Mouse (Mus musculus) E14TG2a.4 (cell line): ENCODE measurements at regions not wholly inside any gene's neighbourhood (a gene's known extent, or its start where the extent isn't known, plus 50 kb on each side); places are given as distances from the start of the nearest gene placed in this dataset.

Experiments
- H3K27me3 ChIP-seq: 2 replicates; pipeline ENCODE4 v1.6.1; 2014; ENCODE audit warnings: low read length, control low read depth; ENCODE audit not compliant: insufficient read depth
- H3K36me3 ChIP-seq: 2 replicates; pipeline ENCODE4 v1.6.1; 2014; ENCODE audit warnings: low read length, control low read depth; ENCODE audit not compliant: insufficient read depth
- H3K4me1 ChIP-seq: replicated peaks from 2 replicates; pipeline ENCODE4 v1.6.1; 2014; ENCODE audit warnings: low read depth, low read length, control low read depth
- H3K4me3 ChIP-seq: replicated peaks from 2 replicates; pipeline ENCODE4 v1.5.1; 2014; ENCODE audit warnings: mild to moderate bottlenecking, low read length
- H3K9me3 ChIP-seq: 2 replicates; pipeline ENCODE4 v1.6.1; 2014; ENCODE audit warnings: low read length, control low read depth
- CTCF ChIP-seq: conservative IDR thresholded peaks from 2 replicates; pipeline ENCODE4 v1.5.1; 2014; ENCODE audit warnings: low read length
- NANOG ChIP-seq: IDR thresholded peaks from 2 replicates; pipeline ENCODE4 v1.6.1; 2014; ENCODE audit warnings: borderline replicate concordance, low read length, mixed read lengths
- POU5F1 ChIP-seq: IDR thresholded peaks from 2 replicates; pipeline ENCODE4 v1.6.1; 2014; ENCODE audit warnings: low read length, borderline replicate concordance

DNA sequence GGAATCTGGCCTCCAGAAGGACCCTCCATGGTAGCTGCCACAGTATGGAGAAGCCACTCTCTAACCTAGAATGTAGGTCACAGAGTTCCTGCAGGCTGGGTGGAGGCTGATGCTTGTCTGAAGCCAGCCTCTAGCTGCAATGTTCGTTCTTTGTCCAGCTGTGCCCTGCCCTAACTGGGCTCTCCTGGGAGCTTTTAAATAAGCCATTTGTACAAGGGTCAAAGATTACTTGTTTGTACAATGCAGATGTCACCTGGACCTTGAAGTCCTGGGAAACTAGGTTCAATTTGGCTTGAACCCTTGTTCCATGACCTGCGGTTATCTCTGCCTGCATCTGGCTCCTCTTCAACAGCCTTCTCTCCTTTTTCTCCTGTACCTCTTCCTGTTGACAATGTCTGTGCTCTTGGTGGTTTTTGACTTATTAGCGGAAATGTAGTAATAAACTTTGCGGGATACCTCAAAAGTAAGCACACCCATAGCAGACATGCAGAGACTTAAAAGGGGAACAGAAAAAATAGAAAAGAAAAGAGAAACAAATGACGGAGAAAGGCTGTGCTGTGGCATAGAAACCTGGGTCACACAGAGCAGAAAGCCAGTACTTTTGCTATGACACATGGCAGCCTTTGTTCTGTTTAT lies 163.1 kb upstream of the Tgfbr2 start:
- no peak for TF ChIP-seq CTCF
- TF ChIP-seq NANOG = no peak
- TF ChIP-seq POU5F1 = no peak
- no peak overlapping the region for H3K4me3 ChIP-seq
- H3K9me3 ChIP-seq = 0 out of 2 replicates have a peak, but pooled peaks cover 3% of the 10 kb centered on the region
- H3K27me3 ChIP-seq = no peaks in the 10 kb centered on the region
- peaks cover 4% of the 10 kb centered on the region; the same call in 1 of the 2 replicates for H3K4me1 ChIP-seq
- H3K36me3 ChIP-seq = no peaks in the 10 kb centered on the region

- H3K27me3 ChIP-seq = no peaks in the 10 kb centered on the region
- no peak overlapping the region for H3K4me3 ChIP-seq
- no peaks in the 10 kb centered on the region for H3K36me3 ChIP-seq
- TF ChIP-seq CTCF (no peak), POU5F1 (no peak), NANOG (no peak)
- peaks cover 4% of the 10 kb centered on the region; the same call in 1 of the 2 replicates for H3K4me1 ChIP-seq
- H3K9me3 ChIP-seq = 0 out of 2 replicates have a peak, but pooled peaks cover 3% of the 10 kb centered on the region
Observed at GRCm38 (mm10) chr9:116337446-116338010, 162.4 kb upstream of the Tgfbr2 start.

DNA sequence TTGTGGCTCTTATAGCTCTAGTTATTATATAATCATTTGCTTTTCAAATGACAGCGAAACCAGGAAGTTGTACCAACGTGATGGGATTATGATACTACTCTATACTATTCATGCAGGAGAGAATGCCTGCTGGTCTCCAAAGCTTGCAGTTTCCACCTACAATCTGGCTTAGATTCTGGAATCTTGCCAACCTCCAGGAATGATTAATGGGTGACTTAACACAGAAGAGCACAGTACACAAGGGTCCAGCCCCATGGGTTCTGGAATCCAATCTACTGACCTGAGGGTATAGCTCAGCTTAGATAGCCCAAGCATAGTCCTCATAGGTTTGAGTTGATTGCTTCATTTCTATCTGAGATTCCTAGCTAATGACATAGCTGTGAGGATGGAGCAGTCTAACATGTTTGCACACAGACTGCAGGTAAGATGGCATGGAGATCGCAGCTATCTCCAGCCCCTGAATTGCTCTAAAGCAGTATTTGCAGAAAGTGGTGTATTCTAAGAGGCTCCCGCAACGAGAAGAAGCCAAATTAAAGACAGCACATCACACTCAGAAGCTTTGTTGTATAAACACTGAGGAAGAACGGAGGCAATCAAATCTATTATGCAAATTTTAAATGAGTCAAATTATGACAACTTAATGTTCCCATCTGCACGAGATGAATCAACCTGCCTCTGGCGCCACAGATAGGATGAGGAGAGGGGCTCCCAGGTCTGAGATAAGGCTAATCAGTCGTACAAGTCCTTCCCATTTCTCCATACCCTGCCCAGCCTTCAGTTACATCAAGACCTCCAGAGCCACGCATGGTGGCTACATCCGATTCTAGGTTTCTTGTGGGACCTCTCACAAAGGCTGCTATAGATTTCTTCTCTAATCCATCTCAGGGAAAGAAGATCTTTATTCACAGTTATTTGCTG lies 160.7 kb upstream of the Tgfbr2 start:
- Histone ChIP-seq H3K4me1 (no peaks in the 10 kb centered on the region), H3K9me3 (0 out of 2 replicates have a peak, but pooled peaks cover 3% of the 10 kb centered on the region), H3K4me3 (no peak overlapping the region), H3K27me3 (no peaks in the 10 kb centered on the region), H3K36me3 (no peaks in the 10 kb centered on the region)
- TF ChIP-seq CTCF (no peak), POU5F1 (no peak), NANOG (no peak)

- H3K4me3 ChIP-seq = no peak overlapping the region
- H3K27me3 ChIP-seq = no peaks in the 10 kb centered on the region
- H3K36me3 ChIP-seq = no peaks in the 10 kb centered on the region
- TF ChIP-seq CTCF (no peak), NANOG (no peak), POU5F1 (no peak)
- 0 out of 2 replicates have a peak, but pooled peaks cover 3% of the 10 kb centered on the region for H3K9me3 ChIP-seq
- H3K4me1 ChIP-seq = no peaks in the 10 kb centered on the region
Observed at GRCm38 (mm10) chr9:116333956-116334463, 158.8 kb upstream of the Tgfbr2 start.

DNA sequence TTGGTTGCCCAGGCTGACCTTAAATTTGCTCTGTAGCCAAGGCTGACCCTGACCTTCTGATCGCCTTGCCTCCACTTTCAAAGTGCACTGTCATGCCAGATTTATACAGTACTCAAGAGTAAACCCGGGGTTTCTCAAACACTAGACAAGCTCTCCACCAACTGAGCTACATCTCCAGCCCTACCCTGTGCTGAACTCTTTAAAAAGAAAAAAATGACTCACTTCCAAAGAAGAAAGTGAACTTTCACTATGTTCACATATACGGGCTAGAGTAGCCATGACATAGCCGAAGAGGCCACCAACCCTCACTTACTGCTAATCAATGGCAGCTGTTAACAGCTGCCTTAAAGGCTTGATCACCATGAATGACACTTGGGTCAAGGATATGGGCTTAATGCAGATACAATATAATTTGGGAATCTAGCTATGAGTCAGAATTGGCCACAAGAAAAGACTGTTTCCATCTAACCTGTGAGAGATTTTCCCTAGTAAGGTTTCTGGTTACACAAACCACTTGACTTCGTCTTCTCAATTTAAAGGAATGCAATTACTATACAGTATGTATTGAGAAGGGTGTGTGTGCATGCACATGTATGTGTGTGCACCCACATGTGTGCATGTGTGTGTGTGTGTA lies 157.4 kb upstream of the Tgfbr2 start:
- Histone ChIP-seq H3K4me3 (no peak overlapping the region), H3K36me3 (no peaks in the 10 kb centered on the region), H3K27me3 (no peaks in the 10 kb centered on the region), H3K9me3 (no peaks in the 10 kb centered on the region), H3K4me1 (peaks cover 9% of the 10 kb centered on the region)
- no peak for TF ChIP-seq CTCF
- TF ChIP-seq NANOG = no peak
- TF ChIP-seq POU5F1 = no peak

- Histone ChIP-seq H3K27me3 (no peaks in the 10 kb centered on the region), H3K9me3 (peaks cover 9% of the 10 kb centered on the region), H3K4me3 (no peak overlapping the region), H3K4me1 (peaks cover 10% of the 10 kb centered on the region), H3K36me3 (no peaks in the 10 kb centered on the region)
- TF ChIP-seq NANOG (no peak), CTCF (no peak), POU5F1 (no peak)
Observed at GRCm38 (mm10) chr9:116331406-116331805, 156.2 kb upstream of the Tgfbr2 start.

- no peaks in the 10 kb centered on the region for H3K36me3 ChIP-seq
- H3K9me3 ChIP-seq = peaks cover 9% of the 10 kb centered on the region
- peaks cover 10% of the 10 kb centered on the region for H3K4me1 ChIP-seq
- H3K4me3 ChIP-seq = no peak overlapping the region
- H3K27me3 ChIP-seq = no peaks in the 10 kb centered on the region
- TF ChIP-seq NANOG (no peak), POU5F1 (no peak), CTCF (no peak)
Observed at GRCm38 (mm10) chr9:116330796-116331195, 155.6 kb upstream of the Tgfbr2 start.

DNA sequence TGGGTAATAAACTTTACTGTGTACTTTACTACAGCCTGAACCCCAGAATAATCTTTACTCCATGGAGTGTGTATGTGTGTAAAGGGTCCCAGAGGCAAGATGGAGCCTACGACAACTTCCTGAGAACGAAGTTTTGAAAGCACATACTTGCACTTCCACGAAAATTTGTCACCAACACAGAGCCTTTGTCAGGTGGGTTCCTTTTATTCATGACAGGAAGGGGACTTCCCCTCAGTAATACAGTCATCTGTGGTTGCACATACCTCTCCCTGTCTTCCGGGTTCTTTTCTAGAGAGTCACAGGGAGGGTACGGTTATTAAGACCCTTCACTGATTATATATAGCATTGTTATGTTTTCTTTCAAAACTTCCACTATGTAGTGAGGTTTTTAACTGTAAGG lies 154.0 kb upstream of the Tgfbr2 start:
- Histone ChIP-seq H3K36me3 (no peaks in the 10 kb centered on the region), H3K27me3 (no peaks in the 10 kb centered on the region), H3K4me3 (no peak overlapping the region), H3K4me1 (peaks cover 15% of the 10 kb centered on the region), H3K9me3 (peaks cover 9% of the 10 kb centered on the region)
- TF ChIP-seq NANOG (no peak), CTCF (no peak), POU5F1 (no peak)
